Mouse (Mus musculus): ENCODE results near the gene Kdm2a.

GRCm38 (mm10) chr19:4414631-4415030 lies 16.5 kb upstream of the Kdm2a start:
- TF ChIP-seq HCFC1 (IDR thresholded peaks at IDR 0.05; ENCODE audit: borderline replicate concordance, insufficient read depth, low read length) (no peak), MAFK (IDR thresholded peaks at IDR 0.05; ENCODE audit: insufficient read depth, low read depth, low read length) (no peak), CHD2 (IDR thresholded peaks at IDR 0.05; ENCODE audit: low read depth, low read length) (no peak), ZNF384 (IDR thresholded peaks at IDR 0.05; ENCODE audit: low read depth, low read length) (no peak)
